Mouse (Mus musculus) left cerebral cortex, adult 11 months (tissue): ENCODE measurements around the gene Sgtb.

Experiments used
- DNase-seq: peaks from one replicate; pipeline ENCODE4 v3.0.0; 2022; ENCODE audit warnings: low spot score

Gene Sgtb

DNA sequence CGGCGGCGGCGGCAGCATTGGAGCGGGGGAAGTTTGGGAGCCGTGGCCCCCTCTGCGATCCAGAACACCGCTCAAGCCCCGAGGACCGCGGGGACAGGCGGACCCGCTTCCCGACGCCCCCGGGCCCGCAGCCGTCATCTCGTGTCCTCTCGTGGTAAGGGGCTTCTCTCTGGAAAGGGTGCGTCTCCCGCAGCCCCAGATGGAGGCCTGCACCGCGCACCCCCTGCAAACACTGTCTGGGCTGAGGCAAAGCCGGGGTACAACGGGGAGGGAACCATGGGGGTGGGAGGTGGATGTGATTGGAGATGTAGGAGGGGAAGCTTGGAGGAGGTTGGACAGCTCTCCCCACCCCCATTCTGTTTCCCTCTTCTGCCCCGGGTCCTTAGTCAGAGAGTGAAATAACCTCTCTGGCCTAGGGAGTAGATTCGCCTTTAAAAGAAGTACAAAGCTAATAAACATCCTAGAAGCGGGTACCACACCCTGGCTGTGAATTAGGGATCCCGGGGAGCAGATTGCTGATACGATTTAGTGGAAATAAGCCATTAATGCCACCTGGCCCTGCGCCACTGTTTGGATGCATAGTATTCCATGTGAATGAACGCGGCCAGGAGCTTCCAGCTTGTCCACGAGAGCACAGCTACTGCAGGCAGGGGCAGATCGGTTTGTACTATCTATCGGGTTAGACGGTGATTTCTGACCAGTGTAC is 428 bp downstream of the Sgtb start:
- no peak for DNase-seq

DNA sequence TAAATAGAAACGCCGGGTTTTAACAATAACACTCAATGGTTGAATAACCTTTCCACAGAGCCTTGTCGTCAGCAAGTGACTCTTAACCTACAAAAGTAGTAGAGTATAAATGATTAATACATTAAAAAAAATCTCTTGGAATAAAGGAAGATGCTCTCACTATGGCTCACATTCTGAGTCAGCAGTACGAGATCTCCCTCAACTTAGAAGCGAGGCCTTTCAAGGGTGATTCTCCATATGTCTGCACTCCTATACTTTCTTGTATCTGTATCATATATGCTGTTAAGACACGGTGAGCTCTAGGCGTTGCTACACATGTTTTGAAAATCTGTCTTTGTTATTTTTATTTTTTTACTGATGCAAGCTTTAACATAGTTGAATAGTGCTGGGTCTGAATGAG is 985 bp downstream of the Sgtb start:
- DNase-seq, result no peak

DNA sequence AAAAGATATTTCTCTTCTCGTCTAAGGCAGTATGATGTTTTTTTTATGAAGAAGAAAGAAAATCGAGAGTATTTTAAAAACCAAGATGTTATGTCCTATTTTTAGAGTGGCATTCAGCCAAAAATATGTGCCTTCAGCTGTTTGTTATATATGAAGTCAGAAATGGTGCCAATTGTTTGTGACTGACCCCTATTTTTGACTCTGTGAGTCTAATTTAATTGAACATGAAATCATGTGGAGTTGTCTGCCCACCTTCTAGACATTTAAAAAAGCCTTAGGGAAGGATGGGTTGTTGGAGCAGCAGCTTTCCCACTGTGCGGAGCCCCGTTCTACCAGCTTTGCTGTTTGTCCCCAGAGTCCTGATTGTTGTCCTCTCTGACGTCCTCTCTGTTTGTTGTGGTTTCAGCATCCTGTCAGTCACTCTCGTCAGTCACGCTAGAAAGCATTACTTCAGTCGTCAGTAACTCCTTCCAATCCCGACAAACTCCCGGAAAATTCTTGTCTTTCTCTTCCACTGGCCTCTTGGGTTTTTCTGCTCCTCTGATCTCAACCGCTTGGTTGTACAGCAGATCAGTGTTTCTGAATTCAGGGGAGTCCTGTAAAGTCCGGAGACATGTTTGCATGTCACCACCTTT is 2.8 kb downstream of the Sgtb start:
- no peak for DNase-seq

DNA sequence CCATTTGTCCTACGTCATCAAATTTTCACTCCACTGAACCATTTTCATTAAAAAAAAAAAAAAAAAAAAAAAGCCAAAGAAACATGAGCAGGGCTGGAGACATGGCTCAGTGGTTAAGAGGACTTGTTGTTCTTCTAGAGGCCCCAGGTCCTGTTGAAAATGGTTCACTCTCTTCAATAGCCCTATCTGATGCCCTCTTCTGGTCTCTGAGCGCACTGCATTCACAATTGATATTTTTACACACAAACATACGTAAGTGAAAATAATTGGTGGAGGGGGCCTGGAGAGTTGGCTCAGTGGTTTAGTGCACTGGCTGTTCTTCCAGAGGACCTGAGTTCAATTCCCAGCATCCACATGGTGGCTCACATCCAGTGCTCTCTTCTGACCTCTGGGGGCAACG is 4.2 kb downstream of the Sgtb start:
- DNase-seq, result no peak

DNA sequence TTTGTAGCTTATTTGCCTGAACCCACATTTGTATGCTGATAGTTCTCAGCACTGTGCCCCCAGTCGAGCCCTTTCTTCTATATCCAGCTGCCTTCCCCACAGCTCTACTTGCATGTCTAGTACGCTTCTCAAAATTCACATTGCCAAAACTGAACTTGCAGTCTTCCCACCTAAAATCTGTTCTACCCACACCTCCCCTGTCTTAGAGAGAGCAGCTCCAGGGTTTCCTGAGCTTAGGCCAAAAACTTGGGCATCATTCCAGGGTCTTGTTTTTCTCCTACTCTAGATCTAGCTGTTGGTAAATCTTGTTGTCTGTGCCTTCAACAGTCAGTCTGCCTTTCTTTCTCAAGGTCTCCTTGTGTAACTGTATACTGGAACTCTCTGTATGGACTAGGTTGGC is 5.3 kb downstream of the Sgtb start:
- peak; percentile 53 for DNase-seq

DNA sequence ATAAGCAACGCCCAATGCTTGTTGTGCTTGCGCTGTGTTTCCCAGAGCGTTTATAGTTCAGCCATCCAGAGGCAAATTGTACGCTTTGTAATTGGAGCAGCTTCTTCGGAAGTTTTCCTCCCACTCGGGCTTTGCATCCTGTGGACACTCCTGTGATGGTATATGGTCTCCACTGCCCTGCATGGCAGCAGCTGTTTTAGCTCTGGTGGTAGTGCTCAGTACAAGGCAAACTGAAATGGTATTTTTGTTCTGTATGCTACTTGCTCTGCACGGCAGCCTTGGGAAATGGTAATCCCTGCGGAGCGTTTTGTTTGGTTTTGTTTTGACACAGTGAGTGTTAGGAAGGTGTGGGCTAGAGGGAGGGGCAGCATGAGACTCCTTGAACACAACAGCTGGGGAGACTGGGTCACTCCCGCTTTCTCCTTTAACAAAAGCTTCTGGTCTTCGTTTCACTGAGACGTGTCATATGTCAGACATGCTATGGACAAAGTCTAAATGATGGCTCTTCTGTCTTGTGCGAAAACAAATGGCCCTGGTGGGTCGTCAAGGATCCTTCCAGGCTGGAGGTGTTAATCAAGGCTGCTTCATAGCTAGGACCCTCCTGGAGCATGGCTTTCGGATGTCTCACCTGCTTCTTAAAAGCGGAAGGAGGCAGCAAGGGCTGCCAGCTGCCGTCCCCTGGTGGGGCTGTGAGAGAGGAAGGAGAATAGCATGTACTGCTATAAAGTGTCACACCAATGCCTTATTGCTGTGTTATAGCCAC is 12.7 kb downstream of the Sgtb start:
- no peak for DNase-seq

DNA sequence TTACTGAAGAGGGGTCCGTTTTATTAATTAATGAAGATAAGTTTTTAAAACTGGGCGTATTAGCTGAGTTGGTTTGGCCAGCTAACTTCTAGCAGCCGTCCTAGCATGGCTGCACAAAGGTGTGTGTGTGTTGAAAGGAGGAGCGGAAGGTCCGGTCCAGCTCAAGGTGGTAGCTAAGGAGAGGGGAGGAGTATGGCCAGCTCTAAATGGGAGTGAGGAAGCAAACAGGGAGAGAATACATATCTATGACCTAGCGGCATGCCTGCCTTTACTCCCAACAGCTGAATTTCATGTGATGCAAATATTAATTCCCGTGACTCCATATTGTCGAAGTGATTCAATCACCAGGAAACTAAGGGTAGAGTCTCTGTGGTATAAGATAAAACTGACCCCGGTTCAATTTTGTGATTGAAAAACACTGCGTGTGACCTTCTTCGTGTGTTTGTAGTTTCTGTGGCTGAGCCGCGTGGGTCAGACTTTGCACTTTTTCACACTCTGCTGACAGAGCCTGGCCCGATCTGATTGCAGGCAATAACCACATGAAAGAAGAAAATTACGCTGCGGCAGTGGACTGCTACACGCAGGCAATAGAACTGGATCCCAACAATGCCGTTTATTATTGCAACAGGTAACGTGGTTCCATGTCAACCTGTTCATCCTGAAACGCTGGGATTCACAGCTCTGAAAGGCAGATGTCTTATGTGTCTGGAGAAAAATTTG is 14.3 kb downstream of the Sgtb start:
- DNase-seq, result no peak

DNA sequence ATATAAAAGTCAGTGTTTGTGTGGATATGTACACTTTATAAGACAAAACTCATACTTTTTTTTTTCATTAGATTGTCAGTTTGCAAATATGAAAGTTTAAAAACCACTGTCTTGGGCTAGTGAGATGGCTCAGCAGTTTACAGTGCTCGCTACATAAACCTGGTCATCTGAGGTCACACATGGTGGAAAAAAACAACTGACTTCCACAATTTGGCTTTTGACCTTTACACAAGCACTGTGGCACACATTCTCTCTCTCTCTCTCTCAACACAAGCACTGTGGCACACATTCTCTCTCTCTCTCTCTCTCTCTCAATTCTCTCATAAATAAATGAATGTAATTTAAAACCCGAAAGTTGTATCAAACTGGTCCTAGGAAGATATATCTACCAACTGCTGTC is 23.0 kb downstream of the Sgtb start:
- DNase-seq, result no peak

DNA sequence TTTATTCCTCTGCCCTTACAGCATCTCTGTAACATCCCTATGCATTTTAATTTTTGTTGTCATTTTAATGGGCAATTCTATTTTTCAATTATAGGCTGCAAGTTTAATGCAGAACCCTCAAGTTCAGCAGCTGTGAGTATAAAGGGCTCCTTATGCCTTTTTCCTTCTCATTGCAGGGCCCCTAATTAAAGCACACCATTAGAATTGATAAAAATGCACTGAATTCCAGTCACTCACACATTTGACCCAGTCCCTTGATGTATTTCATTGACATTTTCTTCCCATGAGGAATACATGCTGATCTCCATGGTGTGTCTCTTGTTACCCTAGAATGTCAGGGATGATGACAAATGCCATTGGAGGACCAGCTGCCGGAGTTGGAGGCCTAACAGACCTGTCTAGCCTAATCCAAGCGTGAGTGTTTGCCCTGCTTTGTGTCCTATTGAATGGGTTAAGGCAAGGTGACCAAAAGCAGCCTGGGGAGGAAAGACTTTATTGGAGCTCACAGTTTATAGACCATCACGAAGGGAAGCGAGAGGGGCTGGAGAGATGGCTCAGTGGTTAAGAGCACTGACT is 25.1 kb downstream of the Sgtb start:
- DNase-seq, result no peak

DNA sequence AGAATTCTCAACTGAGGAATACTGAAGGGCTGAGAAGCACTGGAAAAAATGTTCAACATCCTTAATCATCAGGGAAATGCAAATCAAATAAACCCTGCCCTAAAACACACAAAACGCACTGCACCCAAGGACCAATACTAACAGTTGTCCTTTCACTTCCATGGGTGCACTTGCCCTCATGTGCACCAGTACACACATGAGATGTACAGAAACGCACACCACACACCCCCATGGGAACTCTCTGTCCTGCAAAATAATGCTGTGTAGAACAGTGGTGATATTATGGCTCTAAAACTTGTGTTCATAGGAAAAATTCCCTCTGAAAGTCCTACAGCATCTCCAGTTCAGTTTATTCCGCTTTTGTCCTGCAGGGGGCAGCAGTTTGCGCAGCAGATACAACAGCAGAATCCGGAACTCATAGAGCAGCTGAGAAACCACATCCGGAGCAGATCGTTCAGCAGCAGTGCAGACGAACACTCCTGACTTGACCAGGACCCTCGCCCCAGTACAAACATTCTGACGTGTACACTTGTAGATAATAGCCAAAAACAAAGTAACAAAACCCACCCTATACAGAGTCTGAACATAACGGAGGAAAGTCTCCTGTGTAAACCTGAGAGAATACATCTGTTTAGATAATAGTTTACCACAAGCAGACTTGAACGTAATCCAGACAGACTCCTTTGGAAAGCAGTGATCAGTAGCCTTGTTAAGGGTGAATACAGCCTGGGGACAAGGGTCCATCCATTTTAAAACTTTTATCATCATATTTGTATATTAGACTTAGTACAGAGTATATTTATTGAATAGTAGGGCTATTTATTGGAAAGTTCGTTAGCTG is 30.0 kb downstream of the Sgtb start:
- peak; percentile 76 for DNase-seq

DNA sequence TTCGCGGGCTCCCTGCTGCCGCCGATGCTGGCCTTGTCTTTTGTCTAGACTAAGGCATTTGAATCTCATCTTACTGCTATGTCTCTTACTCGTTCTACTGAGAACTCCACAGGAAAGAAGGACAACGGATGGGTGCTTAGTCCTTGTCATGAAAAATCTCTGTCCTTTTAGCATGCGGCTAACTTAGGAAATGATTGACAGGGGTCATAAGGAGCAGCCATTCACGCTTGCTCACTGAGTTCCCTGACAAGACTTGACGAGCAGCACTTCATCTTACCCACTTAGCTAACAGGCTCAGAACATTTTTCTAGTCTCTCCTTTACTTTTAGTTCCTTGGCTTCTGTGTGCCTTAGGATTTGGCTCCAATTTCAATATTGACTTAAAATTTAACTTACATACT is 35.3 kb downstream of the Sgtb start:
- no peak for DNase-seq

DNA sequence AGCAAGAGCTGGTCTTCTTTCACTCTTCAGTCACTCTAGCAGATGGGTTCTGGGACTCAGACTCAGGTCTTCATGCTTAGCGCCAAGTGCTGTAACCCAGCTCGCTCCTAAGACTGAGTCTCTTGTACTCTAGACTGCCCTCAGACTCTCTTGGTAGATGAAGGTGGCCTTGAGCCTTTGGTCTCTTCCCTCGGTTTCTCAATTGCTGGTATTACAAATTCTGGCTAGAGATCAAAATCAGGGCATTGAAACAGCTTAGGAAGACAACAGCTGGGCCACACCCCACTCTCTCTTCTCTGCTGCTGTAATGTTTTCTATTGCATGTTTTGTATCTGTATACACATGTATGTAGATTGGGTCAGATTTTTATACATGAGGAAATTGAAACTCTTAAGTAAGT is 36.1 kb downstream of the Sgtb start:
- no peak for DNase-seq

DNA sequence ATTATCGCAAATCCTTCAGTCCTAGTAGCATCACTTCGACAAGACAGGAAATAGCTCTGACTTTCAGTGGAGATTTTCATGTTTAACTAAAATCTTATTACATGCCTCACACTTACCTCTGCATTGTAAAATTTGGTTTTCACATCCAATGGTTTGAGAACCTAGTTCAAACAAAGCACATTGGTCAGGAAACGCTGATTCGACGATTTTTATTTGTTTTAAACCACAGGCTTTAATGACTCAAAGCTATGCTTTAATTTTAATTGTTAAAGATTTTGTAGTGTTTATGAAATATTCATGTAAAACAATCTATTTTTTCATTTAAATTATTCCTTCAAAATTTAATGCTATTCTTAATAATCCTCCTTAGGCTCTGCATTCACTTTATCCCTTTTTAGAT is 44.6 kb downstream of the Sgtb start:
- DNase-seq, result no peak

DNA sequence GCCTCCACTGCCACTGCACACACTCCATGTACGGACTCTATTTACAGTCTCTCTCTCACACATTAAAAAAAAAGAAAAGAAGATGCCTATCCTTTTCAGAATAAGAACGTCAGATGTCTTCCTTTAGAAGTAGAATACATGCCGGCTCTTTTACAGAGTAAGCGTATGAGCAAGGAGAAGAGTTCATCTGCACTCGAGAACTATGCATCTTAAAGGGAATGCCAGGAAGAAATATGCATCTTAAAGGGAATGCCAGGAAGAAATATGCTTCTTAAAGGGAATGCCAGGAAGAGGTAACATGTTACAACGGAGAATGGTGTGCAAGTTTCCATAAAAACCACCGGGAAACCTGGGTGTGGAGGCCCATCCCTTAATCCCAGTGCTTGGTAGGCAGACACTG is 45.6 kb downstream of the Sgtb start:
- no peak for DNase-seq

DNA sequence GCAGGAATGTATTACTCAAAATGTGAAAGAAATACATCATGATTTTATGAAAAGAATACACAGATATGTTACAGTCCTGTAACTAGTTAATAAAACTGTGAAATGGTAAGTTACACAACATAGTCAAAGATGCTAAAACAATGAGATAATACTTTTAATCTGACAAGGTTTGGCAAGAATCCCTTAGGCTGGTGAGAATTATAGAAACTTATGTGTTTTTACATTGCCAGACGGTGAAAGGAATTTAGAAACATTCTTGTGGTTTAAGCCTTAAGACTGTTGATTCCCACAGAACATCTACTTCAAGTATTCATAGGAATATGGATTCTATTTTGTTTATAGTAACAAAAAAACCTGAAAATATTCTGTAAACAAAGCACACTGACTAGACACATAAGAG is 46.1 kb downstream of the Sgtb start:
- no peak for DNase-seq

DNA sequence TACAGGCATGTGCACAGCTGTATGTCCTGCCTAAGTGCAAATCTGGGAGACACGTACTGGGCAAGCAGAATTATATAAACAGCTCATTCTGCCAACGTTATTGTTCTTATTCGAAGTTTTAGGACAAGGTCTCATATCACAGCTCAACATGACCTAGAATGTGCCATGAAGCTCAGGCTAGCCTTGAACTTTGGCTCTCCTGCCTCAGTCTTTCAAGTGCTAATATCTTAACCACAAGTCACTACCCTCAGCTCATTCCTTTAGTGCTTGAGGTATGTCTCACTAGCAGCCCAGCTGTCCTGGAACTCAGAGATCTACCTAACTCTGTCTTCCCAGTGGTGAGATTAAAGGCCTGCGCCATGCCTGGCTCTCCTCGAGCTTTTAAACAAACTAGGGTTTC is 62.2 kb downstream of the Sgtb start:
- DNase-seq, result no peak

DNA sequence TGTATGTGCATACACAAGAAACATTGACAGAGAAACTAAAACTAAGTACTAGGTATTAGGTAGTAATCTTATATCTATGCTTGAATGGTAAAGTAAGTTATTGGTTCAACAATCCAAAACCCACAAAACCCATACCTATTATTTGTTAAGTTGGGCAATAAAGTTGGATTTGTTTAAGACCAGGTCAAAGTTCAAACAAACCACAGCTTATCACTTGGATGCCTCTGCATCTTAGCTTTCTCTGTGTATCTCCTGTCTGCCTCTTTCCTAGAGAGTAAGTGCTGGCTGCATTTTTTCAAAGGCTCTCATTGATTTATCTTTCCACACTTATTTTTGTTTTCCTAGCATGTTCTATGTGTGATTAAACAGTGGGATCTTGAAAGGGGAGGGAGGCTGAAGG is 63.0 kb downstream of the Sgtb start:
- no peak for DNase-seq

DNA sequence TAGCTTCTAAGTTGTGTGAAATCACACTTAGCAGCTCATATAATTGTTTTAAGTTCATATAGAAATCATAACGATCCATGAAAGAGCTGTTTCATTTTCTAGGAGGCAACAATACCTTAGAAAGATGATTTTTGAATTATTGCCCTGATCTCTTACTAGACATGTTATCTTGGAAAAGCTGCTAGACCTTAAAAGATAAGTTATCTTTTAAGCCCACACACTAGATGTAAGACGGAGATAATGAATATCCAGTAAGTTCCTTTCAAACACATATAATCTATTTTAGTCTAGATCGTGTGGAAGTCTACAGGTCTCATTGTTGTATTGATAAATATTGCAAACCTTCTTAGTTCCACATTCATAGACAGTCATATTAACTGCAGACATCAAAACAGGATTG is 67.3 kb downstream of the Sgtb start:
- DNase-seq, result no peak

DNA sequence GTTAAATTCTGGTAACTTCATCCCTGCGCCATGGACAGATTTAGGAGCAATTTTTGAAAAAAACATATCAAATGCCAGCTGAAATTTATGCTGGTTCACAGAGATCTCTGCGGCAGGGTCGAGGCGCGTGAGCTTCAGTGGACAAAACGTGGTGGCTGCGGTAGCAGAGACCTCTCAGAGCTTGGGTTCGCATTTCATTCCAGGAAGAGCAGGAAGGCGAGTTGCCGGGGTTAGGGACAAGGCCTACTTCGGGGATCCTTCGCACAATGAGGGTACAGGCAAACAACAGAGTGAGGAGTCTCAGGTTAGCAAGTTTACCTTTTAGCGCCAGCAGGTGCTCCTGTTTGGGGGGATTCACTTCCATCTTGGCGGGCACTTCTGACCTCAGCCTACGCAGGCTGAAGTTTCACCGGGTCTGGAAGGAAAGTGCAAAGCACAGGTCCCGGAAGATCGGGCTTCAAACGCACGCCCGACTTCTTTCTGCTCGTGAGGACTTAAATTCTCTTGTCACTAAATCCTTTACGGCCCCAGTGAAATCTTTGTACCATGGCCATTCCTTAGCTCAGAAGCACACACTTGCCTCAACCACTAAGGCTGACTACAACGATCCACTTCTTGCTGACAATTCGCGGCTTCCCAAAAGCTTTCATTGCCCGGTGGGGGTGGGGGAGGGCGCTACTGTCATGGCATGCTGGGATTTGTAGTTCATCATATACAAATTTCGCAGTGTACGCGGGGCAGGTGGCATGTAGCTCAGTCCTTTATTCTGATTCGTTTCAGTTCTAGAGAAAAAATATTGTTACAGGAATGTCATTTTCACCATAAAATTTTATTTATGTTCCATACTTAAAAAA is 68.5 kb downstream of the Sgtb start, which contains the start of gene Trappc13:
TSS of gene Trappc13 (minus strand) at position 674 of the 854 bp plus-strand sequence.
- no peak for DNase-seq

DNA sequence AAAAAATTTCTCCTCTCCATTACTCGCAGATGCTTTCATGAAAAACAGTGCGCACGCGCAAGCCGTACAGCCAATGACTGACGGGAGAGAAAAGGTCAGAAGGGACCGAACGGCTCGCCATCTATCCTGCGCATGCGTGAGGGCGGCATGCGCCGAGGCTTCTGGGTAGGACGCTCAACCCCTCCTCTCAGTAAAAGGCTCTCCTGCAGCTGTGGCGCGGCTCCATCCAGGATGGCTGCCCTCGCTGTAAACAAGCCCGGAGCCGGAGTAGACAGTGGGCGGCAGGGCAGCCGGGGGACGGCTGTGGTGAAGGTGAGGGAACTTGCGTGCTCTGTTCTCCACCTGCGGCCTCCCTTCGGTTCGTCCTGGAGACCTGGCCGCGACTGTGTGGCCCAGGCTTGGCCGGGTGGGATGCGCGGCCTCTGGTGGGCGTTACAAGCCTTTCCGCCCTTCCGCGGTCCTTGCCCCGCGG is 69.1 kb downstream of the Sgtb start, which contains the start of gene Trim23:
TSS of gene Trim23 (plus strand) at position 148 of the 472 bp plus-strand sequence.
- DNase-seq, result peak; percentile 95
